Mouse (Mus musculus): ENCODE data around the gene Rxfp3. TPM values are rescaled to one million over a fixed set of nuclear protein-coding genes. Genes with fewer than 3 reads are reported as not detected.

Rxfp3 gene
- polyA plus RNA-seq, 1 experiment: 0.02 TPM

- no peak overlapping the region for H3K4me3 ChIP-seq (ENCODE audit: insufficient read depth, poor library complexity, severe bottlenecking)
- H3K36me3 ChIP-seq (ENCODE audit: control insufficient read depth, insufficient read depth): no peaks in the 10 kb centered on the region
- no peak for TF ChIP-seq MAX (IDR thresholded peaks at IDR 0.05)
- H3ac ChIP-seq (ENCODE audit: control insufficient read depth, insufficient read length, low read depth): no peak overlapping the region
- peaks cover 9% of the 10 kb centered on the region for H3K27me3 ChIP-seq (ENCODE audit: control insufficient read depth, insufficient read depth, insufficient read length)
- H3K79me2 ChIP-seq (ENCODE audit: control insufficient read depth, insufficient read depth): no peaks in the 10 kb centered on the region
- no peaks in the 10 kb centered on the region for H3K79me3 ChIP-seq (ENCODE audit: low read depth)
These were observed 10.8 kb downstream of the Rxfp3 start for GRCm38 (mm10) chr15:11026801-11027561.

GRCm38 (mm10) chr15:11014931-11015330, 22.9 kb downstream of the Rxfp3 start:
- Histone ChIP-seq H3K79me3 (ENCODE audit: low read depth) (no peaks in the 10 kb centered on the region), H3K4me3 (ENCODE audit: insufficient read depth, poor library complexity, severe bottlenecking) (no peak overlapping the region), H3ac (ENCODE audit: control insufficient read depth, insufficient read length, low read depth) (no peak overlapping the region), H3K36me3 (ENCODE audit: control insufficient read depth, insufficient read depth) (no peaks in the 10 kb centered on the region), H3K79me2 (ENCODE audit: control insufficient read depth, insufficient read depth) (no peaks in the 10 kb centered on the region), H3K27me3 (ENCODE audit: control insufficient read depth, insufficient read depth, insufficient read length) (peaks cover 16% of the 10 kb centered on the region)
- no peak for TF ChIP-seq CEBPB (IDR thresholded peaks at IDR 0.05; ENCODE audit: low read depth)
- no peak for TF ChIP-seq CTCF (IDR thresholded peaks at IDR 0.05; ENCODE audit: control insufficient read depth, insufficient read depth, insufficient read length)
- TF ChIP-seq USF1 (IDR thresholded peaks at IDR 0.05; ENCODE audit: low read depth): no peak
- no peak for TF ChIP-seq MYOG (IDR thresholded peaks at IDR 0.05; ENCODE audit: control insufficient read depth, extremely low read depth, insufficient read length)
- no peak for TF ChIP-seq MYOD1 (IDR thresholded peaks at IDR 0.05; ENCODE audit: control insufficient read depth, insufficient read length, low read depth)
- no peak for TF ChIP-seq MAX (IDR thresholded peaks at IDR 0.05)
- no peak for TF ChIP-seq FOSL1 (IDR thresholded peaks at IDR 0.05; ENCODE audit: insufficient read depth, low read length, poor library complexity, severe bottlenecking)

DNA sequence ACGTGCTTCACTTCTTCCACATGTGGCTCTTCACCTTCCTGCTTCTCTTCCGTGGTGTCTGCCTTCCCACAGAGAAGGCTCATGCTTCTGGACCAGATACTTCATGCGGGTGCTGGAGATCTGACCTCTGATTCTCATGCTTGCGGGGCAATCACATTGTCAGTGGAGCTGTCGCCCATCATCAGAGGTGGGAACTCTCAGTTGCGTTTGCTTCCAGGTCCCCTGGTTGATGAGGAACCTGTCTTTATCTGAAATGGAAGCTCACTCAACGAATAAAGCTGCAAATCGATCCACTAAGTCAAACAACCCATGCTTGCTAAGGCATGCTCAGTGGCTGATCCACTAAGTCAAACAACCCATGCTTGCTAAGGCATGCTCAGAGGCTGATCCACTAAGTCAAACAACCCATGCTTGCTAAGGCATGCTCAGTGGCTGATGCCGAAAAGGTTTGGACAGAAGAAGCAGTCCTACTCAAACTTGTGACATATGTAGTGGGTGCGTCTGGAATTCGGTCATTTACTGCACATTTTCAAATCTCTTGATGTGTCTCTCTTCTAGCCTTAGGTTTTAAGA, 26.7 kb downstream of the Rxfp3 start:
- Histone ChIP-seq H3K79me2 (ENCODE audit: control insufficient read depth, insufficient read depth) (no peaks in the 10 kb centered on the region), H3K27me3 (ENCODE audit: control insufficient read depth, insufficient read depth, insufficient read length) (peaks cover 18% of the 10 kb centered on the region), H3K4me3 (ENCODE audit: insufficient read depth, poor library complexity, severe bottlenecking) (no peak overlapping the region), H3K36me3 (ENCODE audit: control insufficient read depth, insufficient read depth) (no peaks in the 10 kb centered on the region), H3K79me3 (ENCODE audit: low read depth) (no peaks in the 10 kb centered on the region), H3ac (ENCODE audit: control insufficient read depth, insufficient read length, low read depth) (no peak overlapping the region)
- no peak for TF ChIP-seq CEBPB (IDR thresholded peaks at IDR 0.05; ENCODE audit: low read depth)
- TF ChIP-seq MYOD1 (IDR thresholded peaks at IDR 0.05; ENCODE audit: control insufficient read depth, insufficient read length, low read depth): no peak
- no peak for TF ChIP-seq FOSL1 (IDR thresholded peaks at IDR 0.05; ENCODE audit: insufficient read depth, low read length, poor library complexity, severe bottlenecking)
- TF ChIP-seq MYOG (IDR thresholded peaks at IDR 0.05; ENCODE audit: control insufficient read depth, extremely low read depth, insufficient read length): no peak
- TF ChIP-seq MAX (IDR thresholded peaks at IDR 0.05): no peak
- TF ChIP-seq USF1 (IDR thresholded peaks at IDR 0.05; ENCODE audit: low read depth): no peak
- no peak for TF ChIP-seq CTCF (IDR thresholded peaks at IDR 0.05; ENCODE audit: control insufficient read depth, insufficient read depth, insufficient read length)

DNA sequence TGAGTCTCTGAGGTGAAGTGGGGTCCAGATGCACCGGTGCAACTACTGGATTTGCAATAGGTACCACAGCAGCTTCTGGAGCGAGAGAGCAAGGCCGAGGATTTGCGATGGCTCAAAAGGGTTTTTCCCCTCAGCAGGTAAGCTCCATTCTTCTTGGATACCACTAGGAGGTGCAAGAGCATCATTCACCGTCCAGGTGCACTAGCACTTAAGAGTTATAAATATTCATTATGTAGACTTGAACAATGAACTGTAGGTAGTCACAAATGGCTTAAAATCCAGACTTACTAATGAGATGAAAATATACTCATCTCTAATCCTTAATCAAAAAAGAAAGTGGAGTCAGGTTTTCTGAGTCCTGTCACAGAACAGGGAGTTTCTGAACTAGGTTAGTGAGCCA, 29.0 kb downstream of the Rxfp3 start:
- Histone ChIP-seq H3K79me2 (ENCODE audit: control insufficient read depth, insufficient read depth) (no peaks in the 10 kb centered on the region), H3ac (ENCODE audit: control insufficient read depth, insufficient read length, low read depth) (no peak overlapping the region), H3K36me3 (ENCODE audit: control insufficient read depth, insufficient read depth) (no peaks in the 10 kb centered on the region), H3K27me3 (ENCODE audit: control insufficient read depth, insufficient read depth, insufficient read length) (peaks cover 24% of the 10 kb centered on the region), H3K4me3 (ENCODE audit: insufficient read depth, poor library complexity, severe bottlenecking) (no peak overlapping the region), H3K79me3 (ENCODE audit: low read depth) (no peaks in the 10 kb centered on the region)
- no peak for TF ChIP-seq MAX (IDR thresholded peaks at IDR 0.05)
- no peak for TF ChIP-seq MYOD1 (IDR thresholded peaks at IDR 0.05; ENCODE audit: control insufficient read depth, insufficient read length, low read depth)
- TF ChIP-seq CEBPB (IDR thresholded peaks at IDR 0.05; ENCODE audit: low read depth): no peak
- no peak for TF ChIP-seq MYOG (IDR thresholded peaks at IDR 0.05; ENCODE audit: control insufficient read depth, extremely low read depth, insufficient read length)
- TF ChIP-seq USF1 (IDR thresholded peaks at IDR 0.05; ENCODE audit: low read depth): no peak
- TF ChIP-seq CTCF (IDR thresholded peaks at IDR 0.05; ENCODE audit: control insufficient read depth, insufficient read depth, insufficient read length): no peak
- TF ChIP-seq FOSL1 (IDR thresholded peaks at IDR 0.05; ENCODE audit: insufficient read depth, low read length, poor library complexity, severe bottlenecking): no peak

- Histone ChIP-seq H3K4me3 (ENCODE audit: insufficient read depth, poor library complexity, severe bottlenecking) (no peak overlapping the region), H3K27me3 (ENCODE audit: control insufficient read depth, insufficient read depth, insufficient read length) (peaks cover 8% of the 10 kb centered on the region), H3ac (ENCODE audit: control insufficient read depth, insufficient read length, low read depth) (no peak overlapping the region), H3K36me3 (ENCODE audit: control insufficient read depth, insufficient read depth) (no peaks in the 10 kb centered on the region), H3K79me3 (ENCODE audit: low read depth) (no peaks in the 10 kb centered on the region), H3K79me2 (ENCODE audit: control insufficient read depth, insufficient read depth) (no peaks in the 10 kb centered on the region)
- TF ChIP-seq CEBPB (IDR thresholded peaks at IDR 0.05; ENCODE audit: low read depth) (no peak), FOSL1 (IDR thresholded peaks at IDR 0.05; ENCODE audit: insufficient read depth, low read length, poor library complexity, severe bottlenecking) (no peak), USF1 (IDR thresholded peaks at IDR 0.05; ENCODE audit: low read depth) (no peak), CTCF (IDR thresholded peaks at IDR 0.05; ENCODE audit: control insufficient read depth, insufficient read depth, insufficient read length) (no peak), MYOD1 (IDR thresholded peaks at IDR 0.05; ENCODE audit: control insufficient read depth, insufficient read length, low read depth) (no peak), MAX (IDR thresholded peaks at IDR 0.05) (no peak), MYOG (IDR thresholded peaks at IDR 0.05; ENCODE audit: control insufficient read depth, extremely low read depth, insufficient read length) (no peak)
These were observed 33.1 kb downstream of the Rxfp3 start for GRCm38 (mm10) chr15:11004646-11005045.
